Mouse (Mus musculus) hematopoietic multipotent progenitor cell, adult 10-12 weeks (in vitro differentiated cells): ENCODE results near the gene Clp1. TPM values are rescaled to one million over a fixed set of nuclear protein-coding genes. Genes with fewer than 3 reads are reported as not detected.

ENCODE experiments used
- polyA plus RNA-seq: library from polyadenylated mRNA; stranded (reverse); fragments of >175 nt; gene quantifications from 2 replicates; pipeline ENCODE4 v1.2.3, GENCODE M21; 2012; ENCODE audit warnings: low replicate concordance

Gene Clp1
- 1.3 and 1.7 TPM in 2 replicates for polyA plus RNA-seq

GRCm38 (mm10) chr2:84727172-84727858 is at the start of gene Clp1:
TSS of gene Clp1 (minus strand) at chr2:84727350.

GRCm38 (mm10) chr2:84775241-84775640 is 48.1 kb upstream of the Clp1 start, which contains the start of gene Serping1:
TSS of gene Serping1 (minus strand) at chr2:84775444.

GRCm38 (mm10) chr2:84743561-84743960 is 16.4 kb upstream of the Clp1 start, which contains the start of gene Gm19426:
TSS of gene Gm19426 (minus strand) at chr2:84743655.

GRCm38 (mm10) chr2:84733579-84734300 is 6.6 kb upstream of the Clp1 start, which contains the start of gene Ypel4:
TSS of gene Ypel4 (plus strand) at chr2:84734058.

GRCm38 (mm10) chr2:84714811-84715561 is 12.2 kb downstream of the Clp1 start, which contains the start of gene Zdhhc5:
TSS of gene Zdhhc5 (minus strand) at chr2:84715180.

GRCm38 (mm10) chr2:84679016-84679415 is 48.1 kb downstream of the Clp1 start, which contains the start of gene Tmx2:
TSS of gene Tmx2 (minus strand) at chr2:84679140.

GRCm38 (mm10) chr2:84677968-84678880 is 48.9 kb downstream of the Clp1 start, which contains the start of the genes Gm28635 and Med19:
TSS of gene Gm28635 (minus strand) at chr2:84678041.
TSS of gene Med19 (plus strand) at chr2:84678402.

Other genes with a start within 250 kb of the Clp1 start
- gene Ctnnd1, start 76.6 kb downstream of the Clp1 start, polyA plus RNA-seq, result 0.88 and 3.6 TPM in 2 replicates
- gene Btbd18, start 68.3 kb downstream of the Clp1 start, polyA plus RNA-seq, result not detected in 2 replicates
- 112 and 119 TPM in 2 replicates for gene Selenoh, start 56.6 kb downstream of the Clp1 start, polyA plus RNA-seq
- gene Gm28635, start 49.3 kb downstream of the Clp1 start, polyA plus RNA-seq, result not detected in 2 replicates
- gene Med19, start 48.9 kb downstream of the Clp1 start, polyA plus RNA-seq, result 13.6 and 25.1 TPM in 2 replicates
- 3.1 and 4.7 TPM in 2 replicates for gene Tmx2, start 48.2 kb downstream of the Clp1 start, polyA plus RNA-seq
- 19.6 and 35.5 TPM in 2 replicates for gene Zdhhc5, start 12.2 kb downstream of the Clp1 start, polyA plus RNA-seq
- 3.1 and 104 TPM in 2 replicates for gene Ypel4, start 6.7 kb upstream of the Clp1 start, polyA plus RNA-seq
- 0.42 TPM in 1 of 2 replicates, not detected in the other for gene Gm19426, start 16.3 kb upstream of the Clp1 start, polyA plus RNA-seq
- gene Serping1, start 48.1 kb upstream of the Clp1 start, polyA plus RNA-seq, result 0.15 and 0.89 TPM in 2 replicates
- 3.8 and 40.4 TPM in 2 replicates for gene Ube2l6, start 71.5 kb upstream of the Clp1 start, polyA plus RNA-seq
- gene Smtnl1, start 95.3 kb upstream of the Clp1 start, polyA plus RNA-seq, result not detected in 2 replicates
- 0.77 and 11.3 TPM in 2 replicates for gene Timm10, start 99.6 kb upstream of the Clp1 start, polyA plus RNA-seq
- 0.89 and 21.1 TPM in 2 replicates for gene Slc43a1, start 111.5 kb upstream of the Clp1 start, polyA plus RNA-seq
- gene Rtn4rl2, start 159.4 kb upstream of the Clp1 start, polyA plus RNA-seq, result 0.39 and 1.8 TPM in 2 replicates
- 2.8 and 7.7 TPM in 2 replicates for gene Slc43a3, start 209.2 kb upstream of the Clp1 start, polyA plus RNA-seq